Mouse (Mus musculus) bone marrow, adult 2 months (tissue): ENCODE results near the gene Impdh1.

ENCODE experiments used
- CTCF ChIP-seq: fragments of 200-500 bp; IDR thresholded peaks from 2 replicates; pipeline ENCODE4 v1.5.1; 2011; ENCODE audit warnings: low read length, control low read depth; ENCODE audit not compliant: control insufficient read depth, insufficient read depth
- POLR2A ChIP-seq: fragments of 200-500 bp; IDR thresholded peaks from 2 replicates; pipeline ENCODE4 v1.6.1; 2011; ENCODE audit warnings: low read depth, mild to moderate bottlenecking, control low read depth, low read length, borderline replicate concordance; ENCODE audit not compliant: control insufficient read depth

DNA sequence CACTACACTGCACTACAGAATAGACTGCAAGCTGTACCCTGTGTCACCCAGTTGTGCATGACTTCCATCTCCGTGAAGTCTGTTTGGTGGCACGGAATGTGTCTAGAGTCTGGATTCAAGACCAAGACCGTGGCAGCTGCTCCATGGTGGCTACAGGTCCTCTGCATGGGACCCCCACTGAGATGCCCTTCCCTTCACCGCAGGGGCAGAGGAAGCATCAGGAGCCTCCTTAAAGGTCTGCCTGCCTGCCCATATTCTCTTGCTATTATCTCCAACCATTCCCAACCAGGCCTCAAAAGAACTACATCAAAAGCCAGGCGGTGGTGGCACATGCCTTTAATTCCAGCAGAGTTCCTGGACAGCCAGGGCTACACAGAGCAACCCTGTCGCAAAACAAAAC is 14.2 kb upstream of the Impdh1 start:
- no peak for TF ChIP-seq CTCF
- no peak for TF ChIP-seq POLR2A
